Mouse (Mus musculus) urinary bladder, postnatal 14 days (tissue): ENCODE results near the gene Arhgap9.
"Not testable (repeated sequence)": the region's sequence is repeated elsewhere in the genome, so short reads cannot be mapped to it uniquely, and the experiment has no call there.

Experiments used
- DNase-seq: peaks from one replicate; pipeline ENCODE4 v3.0.0; 2021; ENCODE audit warnings: low spot score

The Arhgap9 gene

DNA sequence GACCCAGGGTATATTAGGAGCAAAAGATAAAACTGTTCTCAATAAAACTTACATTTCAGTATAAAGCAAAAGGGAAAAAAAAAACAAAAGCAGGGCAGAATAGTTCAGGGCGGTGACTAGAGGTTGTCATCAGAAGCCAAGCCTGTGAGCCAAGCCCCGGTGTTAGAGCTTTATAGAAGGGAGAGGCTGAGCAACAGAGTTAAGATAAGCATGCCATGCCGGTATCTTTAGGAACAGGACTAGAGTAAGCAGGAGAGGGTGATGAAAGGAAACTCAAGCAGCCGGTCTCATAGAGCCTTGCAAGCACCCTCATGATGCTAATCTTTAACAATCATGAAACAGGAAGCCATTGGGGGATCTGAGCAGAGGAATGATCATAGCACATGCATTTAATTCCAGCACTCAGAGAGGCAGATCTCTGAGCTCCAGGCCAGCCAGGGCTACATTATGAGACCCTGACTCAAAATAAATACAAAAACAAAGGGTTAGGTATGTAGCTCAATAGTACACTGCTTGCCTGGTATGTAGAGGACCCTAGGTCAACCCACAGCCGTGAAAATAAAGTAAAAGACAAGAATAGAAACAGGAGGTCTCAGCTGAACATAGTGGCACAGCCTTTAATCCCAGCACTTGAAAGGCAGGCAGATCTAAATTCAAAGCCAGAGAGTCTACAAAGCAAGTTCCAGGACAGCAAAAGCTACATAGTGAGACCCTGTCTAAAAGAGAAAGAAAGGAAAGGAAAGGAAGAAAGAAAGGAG, 29.7 kb upstream of the Arhgap9 start:
- DNase-seq = no peak

- no peak for DNase-seq
These were observed 28.7 kb upstream of the Arhgap9 start for GRCm38 (mm10) chr10:127292987-127293538.

DNA sequence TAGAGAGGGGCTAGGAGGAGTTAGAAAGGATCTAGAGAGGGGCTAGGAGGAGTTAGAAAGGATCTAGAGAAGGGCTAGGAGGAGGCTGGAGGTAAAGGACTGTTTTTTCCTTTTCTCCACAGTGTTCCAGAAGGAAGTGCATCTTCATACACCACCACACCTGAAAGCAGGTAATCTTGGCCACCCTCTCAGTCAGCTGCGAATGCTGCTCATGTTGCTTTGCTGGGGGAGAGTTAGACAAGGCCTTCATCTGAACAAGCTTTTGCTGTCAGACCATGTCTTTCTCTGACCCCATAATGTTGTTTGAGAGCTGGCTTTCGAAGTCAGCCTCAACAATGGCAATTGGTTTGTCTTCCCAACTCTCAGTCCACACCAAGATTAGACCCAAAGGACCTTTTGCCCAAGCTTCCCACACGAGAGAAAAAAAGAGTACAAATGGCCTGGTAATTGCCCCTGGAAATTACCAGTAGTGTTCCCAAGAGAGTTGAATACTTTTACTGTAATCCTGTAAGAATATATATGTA, 28.1 kb upstream of the Arhgap9 start:
- no peak for DNase-seq

DNA sequence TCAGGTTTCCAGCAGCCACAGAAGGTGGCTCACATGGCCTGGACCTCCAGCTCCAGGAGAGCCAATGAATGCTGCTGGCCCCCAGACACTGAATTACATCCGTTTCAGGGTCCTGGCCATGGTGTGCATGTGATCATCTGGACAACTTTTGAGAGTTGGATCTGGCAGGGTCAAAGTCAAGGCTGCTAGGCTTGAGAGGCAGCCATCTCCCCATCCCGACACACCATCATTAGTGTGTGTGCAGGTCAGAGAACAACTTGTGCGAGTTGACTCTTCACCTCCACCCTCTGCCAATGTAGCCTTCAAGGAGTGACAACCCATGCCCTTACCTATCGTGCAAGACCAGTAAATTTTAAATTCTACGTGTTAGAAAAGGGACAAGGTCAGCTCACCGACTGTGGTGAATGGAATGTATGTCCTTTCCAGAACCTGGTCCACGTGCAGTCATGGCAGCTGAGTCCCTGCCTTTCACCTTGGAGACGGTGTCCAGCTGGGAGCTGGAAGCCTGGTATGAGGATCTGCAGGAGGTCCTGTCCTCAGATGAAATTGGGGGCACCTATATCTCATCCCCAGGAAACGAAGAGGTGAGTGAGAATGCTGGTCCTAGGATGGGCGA, 26.8 kb upstream of the Arhgap9 start:
- DNase-seq = no peak

DNA sequence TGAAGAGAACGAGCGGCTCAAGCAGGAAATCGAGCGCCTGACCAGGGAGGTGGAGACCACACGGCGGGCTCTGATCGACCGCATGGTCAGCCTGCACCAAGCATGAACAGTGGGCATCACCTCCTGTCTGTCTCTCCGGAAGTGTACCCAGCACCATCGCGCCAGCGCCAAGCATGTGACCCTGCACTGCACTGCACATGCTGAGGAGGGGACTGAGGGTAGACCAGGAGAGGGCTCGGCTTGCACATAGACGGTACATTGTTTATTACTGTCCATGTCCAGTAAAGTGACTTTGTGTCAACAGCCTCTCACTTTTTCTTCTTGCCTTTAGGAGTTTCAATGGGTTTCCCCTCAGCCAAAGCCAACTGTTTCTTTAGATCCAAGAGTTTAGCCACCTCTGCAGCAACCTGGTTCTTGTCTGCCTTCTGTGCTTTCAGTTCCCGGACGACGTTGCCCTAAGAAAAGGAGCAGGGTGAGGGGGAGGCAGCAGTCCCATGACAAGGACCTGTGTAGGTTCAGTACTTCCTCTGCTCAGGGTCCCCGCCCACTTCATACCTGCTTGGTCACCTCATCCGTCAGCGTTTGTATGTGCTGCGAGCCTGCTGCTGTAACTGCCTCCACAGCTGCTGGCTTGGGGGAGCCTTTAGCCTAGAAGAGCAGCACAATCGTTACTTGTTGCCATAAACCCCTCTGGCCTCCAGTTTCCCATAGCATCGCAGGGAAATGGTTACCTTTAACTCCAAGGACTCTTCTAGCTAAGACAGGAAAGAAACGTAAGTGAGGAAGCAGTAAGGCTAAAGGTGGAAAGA, 25.6 kb upstream of the Arhgap9 start:
- no peak for DNase-seq

DNA sequence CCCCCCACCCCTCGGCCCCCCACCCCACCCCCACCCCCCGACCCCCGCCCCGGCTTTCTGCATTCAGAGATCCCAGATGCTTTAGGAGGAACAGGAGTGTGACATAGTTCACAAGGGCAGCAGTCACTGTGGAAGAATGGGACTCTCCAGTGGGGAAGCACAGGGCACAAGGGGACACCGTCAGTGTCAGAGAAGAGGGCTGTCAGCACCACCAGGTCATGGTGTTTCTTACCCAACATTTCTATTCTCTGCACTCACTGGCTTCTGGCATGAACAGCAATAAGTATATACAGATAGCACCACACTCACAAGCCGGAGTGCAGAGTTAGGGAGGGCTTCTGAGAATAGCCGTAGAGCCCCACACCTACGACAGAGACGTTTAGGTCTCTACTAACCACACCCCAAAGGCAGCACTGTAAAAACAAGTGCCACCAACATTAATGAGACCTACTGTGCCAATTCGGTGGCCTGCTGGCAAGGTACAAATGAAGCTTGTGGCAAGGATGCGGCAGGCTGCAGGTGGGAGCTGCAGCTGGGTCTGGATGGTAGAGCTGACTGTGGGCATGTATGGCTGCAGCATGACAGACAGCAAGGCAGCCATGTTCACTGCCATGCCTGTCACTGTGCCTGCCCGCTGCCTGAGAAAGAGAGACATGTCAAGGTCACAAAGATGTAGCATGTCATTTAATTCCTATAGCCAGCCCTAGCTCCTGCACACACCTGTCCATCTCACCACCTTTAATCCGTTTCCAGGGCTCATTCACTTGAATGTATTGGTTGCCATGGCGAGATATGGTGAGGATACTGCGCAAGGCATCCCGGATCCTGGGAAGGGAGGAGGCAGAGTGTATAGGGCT, 24.5 kb upstream of the Arhgap9 start:
- no peak for DNase-seq

DNA sequence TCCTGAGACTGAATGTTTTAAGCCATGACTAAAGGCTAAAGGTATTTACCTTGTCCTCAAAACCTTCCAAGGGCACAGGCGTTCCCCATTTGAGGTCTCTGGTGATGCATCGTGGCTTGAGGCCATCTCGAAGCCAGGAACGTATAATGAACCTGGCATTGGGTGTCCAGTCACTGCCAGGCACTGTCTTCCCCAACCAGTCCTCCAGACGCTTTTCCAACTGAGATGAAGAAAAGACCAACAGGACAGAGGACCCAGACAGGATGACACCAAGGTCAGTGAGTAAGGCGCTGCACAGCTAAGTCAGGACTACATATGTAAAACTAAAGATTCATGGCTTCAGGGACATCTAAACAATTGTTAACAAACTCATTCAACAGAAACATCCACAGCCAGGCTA, 21.4 kb upstream of the Arhgap9 start:
- DNase-seq = no peak

GRCm38 (mm10) chr10:127303136-127303535, 18.6 kb upstream of the Arhgap9 start:
- no peak for DNase-seq

- DNase-seq = not testable (repeated sequence)
These were observed 12.6 kb upstream of the Arhgap9 start for GRCm38 (mm10) chr10:127309167-127309566.

- no peak for DNase-seq
These were observed 11.0 kb upstream of the Arhgap9 start for GRCm38 (mm10) chr10:127310523-127311475.

DNA sequence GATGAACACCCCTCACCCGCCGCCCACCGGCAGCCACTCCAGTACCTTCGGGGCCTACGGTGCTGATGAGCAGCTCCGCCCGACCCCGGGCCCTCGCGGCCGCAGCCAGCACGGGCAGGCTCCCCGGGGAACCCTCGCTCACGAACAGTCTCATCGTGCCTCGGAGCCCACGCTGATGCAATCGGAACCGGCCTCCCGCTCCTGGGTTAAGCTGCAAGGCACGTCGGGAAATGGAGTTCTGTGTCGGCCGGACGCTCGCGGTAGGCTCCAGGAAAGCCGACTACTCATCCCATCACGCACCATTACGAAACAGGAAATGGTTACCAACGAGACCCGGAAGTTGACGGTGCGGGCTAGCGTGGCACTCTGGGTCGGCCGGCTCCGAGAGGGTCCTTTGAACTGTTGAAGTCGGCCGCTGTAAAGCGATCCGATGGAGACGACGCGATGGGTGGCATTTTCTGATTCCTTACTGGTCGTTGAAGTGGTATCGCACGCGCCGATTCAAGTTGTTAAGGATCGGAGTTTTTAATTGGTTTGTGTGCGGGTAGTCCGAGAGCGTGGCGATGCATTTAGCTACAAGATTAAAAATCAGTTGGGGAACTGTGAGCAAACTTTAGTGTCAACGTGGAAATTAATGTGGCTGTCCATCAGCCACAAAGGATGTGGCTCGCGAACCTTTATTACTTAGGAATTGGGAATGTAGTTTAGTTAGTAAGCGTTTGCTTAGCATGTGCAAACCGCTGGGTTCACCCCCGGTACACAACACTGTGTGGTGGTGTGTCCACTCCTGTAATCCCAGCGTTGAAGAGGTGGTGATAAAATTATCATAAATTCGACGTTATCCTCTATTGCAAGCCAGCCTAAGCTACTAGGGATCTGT, 10.0 kb upstream of the Arhgap9 start, which contains the start of gene Mars:
Gene Mars, minus strand, starts transcription at position 311 of the 880 bp plus-strand sequence.
- peak; percentile 94 for DNase-seq

- peak; percentile 81 for DNase-seq
These were observed 9.4 kb upstream of the Arhgap9 start for GRCm38 (mm10) chr10:127312356-127312676.

- no peak for DNase-seq
These were observed 8.9 kb upstream of the Arhgap9 start for GRCm38 (mm10) chr10:127312858-127313257.

DNA sequence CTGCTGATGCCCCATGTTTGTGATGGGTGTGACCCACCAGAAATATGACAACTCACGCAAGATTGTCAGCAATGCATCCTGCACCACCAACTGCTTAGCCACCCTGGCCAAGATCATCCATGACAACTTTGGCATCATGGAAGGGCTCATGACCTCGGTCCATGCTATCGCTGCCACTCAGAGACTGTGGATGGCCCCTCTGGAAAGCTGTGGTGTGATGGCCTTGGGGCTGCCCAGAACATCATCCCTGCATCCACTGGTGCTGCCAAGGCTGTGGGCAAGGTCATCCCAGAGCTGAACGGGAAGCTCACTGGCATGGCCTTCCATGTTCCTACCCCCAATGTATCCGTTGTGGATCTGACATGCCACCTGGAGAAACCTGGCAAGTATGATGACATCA, 8.2 kb upstream of the Arhgap9 start:
- not testable (repeated sequence) for DNase-seq

DNA sequence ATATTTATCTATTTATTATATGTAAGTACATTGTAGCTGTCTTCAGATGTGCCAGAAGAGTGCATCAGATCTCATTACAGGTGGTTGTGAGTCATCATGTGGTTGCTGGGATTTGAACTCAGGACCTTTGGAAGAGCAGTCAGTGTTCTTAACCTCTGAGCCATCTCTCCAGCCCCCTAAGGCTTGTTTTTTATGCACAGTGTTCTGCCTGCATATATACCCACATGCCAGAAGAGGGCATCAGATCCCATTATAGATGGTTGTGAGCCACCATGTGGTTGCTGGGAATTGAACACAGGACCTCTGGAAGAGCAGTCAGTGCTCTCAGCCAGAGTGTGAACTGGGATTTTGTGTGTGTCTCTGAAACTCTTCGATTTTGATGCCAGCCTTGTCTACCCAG, 6.8 kb upstream of the Arhgap9 start:
- not testable (repeated sequence) for DNase-seq

DNA sequence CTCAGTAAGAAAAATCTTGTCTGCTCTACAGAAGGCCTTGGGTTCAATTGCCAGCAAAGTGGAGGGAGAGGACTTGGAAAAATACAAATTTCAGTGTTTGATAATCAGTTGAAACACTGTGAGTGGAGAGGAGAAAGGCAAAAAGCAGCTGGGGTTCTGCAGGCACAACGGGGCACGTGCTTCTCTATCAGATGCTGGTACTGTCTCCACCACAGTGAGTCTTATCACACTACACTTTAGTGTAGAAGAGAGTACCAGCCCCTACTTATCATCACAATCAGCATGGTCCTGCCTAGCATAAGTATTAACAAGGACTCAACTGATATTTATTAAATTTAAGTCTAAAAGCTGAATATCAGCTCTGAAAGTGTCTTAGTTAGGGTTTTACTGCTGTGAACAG, 4.5 kb upstream of the Arhgap9 start:
- DNase-seq = no peak

DNA sequence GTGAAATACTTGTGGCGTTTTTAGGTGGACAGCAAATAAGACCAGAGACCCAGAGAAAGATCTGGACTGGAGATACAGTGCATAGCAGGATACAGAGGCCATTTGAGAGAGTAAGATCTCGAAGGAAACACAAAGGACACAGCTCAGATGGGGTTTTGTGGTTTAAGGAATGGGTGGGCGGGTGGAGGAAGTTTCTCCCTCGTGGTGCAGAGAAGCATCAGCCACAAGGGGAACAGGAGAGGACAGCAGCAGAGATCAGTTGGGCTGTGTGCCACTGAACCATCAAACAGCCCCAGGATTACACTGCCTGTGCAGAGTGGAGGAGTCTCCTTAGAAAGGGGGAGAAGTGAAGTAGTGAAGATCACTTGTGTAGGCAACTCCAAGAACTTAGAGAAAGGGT, 3.8 kb upstream of the Arhgap9 start:
- DNase-seq = no peak

GRCm38 (mm10) chr10:127319969-127320368, 1.8 kb upstream of the Arhgap9 start:
- no peak for DNase-seq

DNA sequence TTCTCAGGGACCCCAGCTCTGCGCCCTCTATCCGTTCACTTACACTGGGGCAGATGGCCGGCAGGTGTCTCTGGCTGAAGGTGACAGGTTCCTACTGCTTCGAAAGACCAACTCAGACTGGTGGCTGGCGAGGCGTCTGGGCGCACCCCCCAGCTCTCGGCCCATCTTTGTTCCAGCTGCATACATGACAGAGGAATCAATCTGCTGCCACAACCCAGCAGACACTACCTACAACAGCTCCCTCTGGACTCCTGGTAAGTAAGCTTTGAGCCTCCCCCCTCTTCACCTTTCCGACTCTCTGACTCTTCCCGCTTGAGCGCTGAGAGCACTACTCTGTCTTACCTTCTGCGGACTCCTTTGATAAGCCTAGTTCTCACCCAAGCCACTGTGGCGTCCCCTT, 414 bp downstream of the Arhgap9 start:
- DNase-seq = no peak
